Mouse (Mus musculus) Patski (cell line): ENCODE measurements around the gene Cacng4. TPM values are rescaled to one million over a fixed set of nuclear protein-coding genes. Genes with fewer than 3 reads are reported as not detected.

ENCODE experiments used
- ATAC-seq: fragments of 100-300 bp; one replicate; pipeline ENCODE4 v1.8.0; 2021
- CTCF ChIA-PET: fragments of 350-600 bp; sonication (Branson Sonifier 250); formaldehyde crosslinking; loops from one replicate; lab custom pipeline; 2022; ENCODE audit warnings: inconsistent platforms; lab: Charles Lee
- POLR2A ChIA-PET: fragments of 350-600 bp; sonication (Branson Sonifier 250); formaldehyde crosslinking; loops from one replicate; lab custom pipeline; 2022; ENCODE audit warnings: antibody characterized with exemption, inconsistent platforms; lab: Charles Lee
- DNase-seq: peaks from one replicate; pipeline ENCODE4 v3.0.0-alpha.2; 2011; ENCODE audit warnings: low read depth, low spot score
- H3K27me3 ChIP-seq: fragments of 371-371 bp; one replicate; pipeline ENCODE4 v1.5.1; 2021
- CTCF ChIP-seq: fragments of 100-300 bp; IDR thresholded peaks from one replicate; pipeline ENCODE4 v1.5.1; 2021
- in situ Hi-C: fragments of 300-500 bp; cut with MboI; formaldehyde crosslinking; loops from 3 replicates; pipeline ENCODE4 v1.11.1; 2018; ENCODE audit warnings: low pct_unique_long_range_greater_than_20kb, mixed read lengths
- polyA plus RNA-seq: library from polyadenylated mRNA; unstranded; gene quantifications from one replicate; pipeline ENCODE4 v1.2.3, GENCODE M21; 2021

Gene Cacng4
- polyA plus RNA-seq, 1 experiment from 2014 or later: 8.3 TPM

GRCm38 (mm10) chr11:107699967-107700366, 94.4 kb downstream of the Cacng4 start:
- DNase-seq (no peak), ATAC-seq (no peak)
- H3K27me3 ChIP-seq: no peaks in the 10 kb centered on the region
- TF ChIP-seq CTCF: no peak
- CTCF ChIA-PET: no interaction called here
- in situ Hi-C loops: no loop called here
- POLR2A ChIA-PET: no interaction called here

- ATAC-seq (no peak), DNase-seq (no peak)
- TF ChIP-seq CTCF: no peak
- in situ Hi-C loops: no loop called here
- POLR2A ChIA-PET: no interaction called here
- H3K27me3 ChIP-seq: no peaks in the 10 kb centered on the region
- CTCF ChIA-PET: interaction anchor here (1.0 to 1.4 kb wide), 3 partner anchors 8 to 24 kb away, joined by 3 read pairs; no protein-coding TSS in a partner anchor
Observed at GRCm38 (mm10) chr11:107693338-107693737, 101.0 kb downstream of the Cacng4 start.

- ChIA-PET CTCF (interaction anchor here (0.8 to 0.9 kb wide), 2 partner anchors 23 to 48 kb away, joined by 3 read pairs; no protein-coding TSS in a partner anchor), POLR2A (interaction anchor here (1.2 kb wide), 1 partner anchor 15 kb away, joined by 6 read pairs; no protein-coding TSS in a partner anchor)
- no peak for TF ChIP-seq CTCF
- ATAC-seq (no peak), DNase-seq (no peak)
- no peaks in the 10 kb centered on the region for H3K27me3 ChIP-seq
- in situ Hi-C loops: no loop called here
Observed at GRCm38 (mm10) chr11:107691569-107691968, 102.8 kb downstream of the Cacng4 start.

- in situ Hi-C loops: no loop called here
- TF ChIP-seq CTCF: no peak
- no peaks in the 10 kb centered on the region for H3K27me3 ChIP-seq
- POLR2A ChIA-PET: no interaction called here
- no peak for DNase-seq
- ATAC-seq: no peak
- CTCF ChIA-PET: interaction anchor here (1.0 kb wide), 1 partner anchor 10 kb away, joined by 3 read pairs; no protein-coding TSS in a partner anchor
Observed at GRCm38 (mm10) chr11:107688480-107688879, 105.9 kb downstream of the Cacng4 start.

- in situ Hi-C loops: no loop called here
- no peak for DNase-seq
- TF ChIP-seq CTCF: no peak
- POLR2A ChIA-PET: interaction anchor here (0.7 kb wide), 1 partner anchor 15 kb away, joined by 3 read pairs; no protein-coding TSS in a partner anchor
- CTCF ChIA-PET: interaction anchor here (1.8 kb wide), 1 partner anchor 9 kb away, joined by 5 read pairs; no protein-coding TSS in a partner anchor
- ATAC-seq: no peak
- no peaks in the 10 kb centered on the region for H3K27me3 ChIP-seq
Observed at GRCm38 (mm10) chr11:107686290-107686689, 108.1 kb downstream of the Cacng4 start.

- in situ Hi-C loops: no loop called here
- ChIA-PET CTCF (no interaction called here), POLR2A (interaction anchor here (1.6 kb wide), 1 partner anchor 79 kb away, joined by 3 read pairs; no protein-coding TSS in a partner anchor)
- ATAC-seq: no peak
- no peak for TF ChIP-seq CTCF
- DNase-seq: no peak
- H3K27me3 ChIP-seq: no peaks in the 10 kb centered on the region
Observed at GRCm38 (mm10) chr11:107683544-107684465, 110.6 kb downstream of the Cacng4 start.

GRCm38 (mm10) chr11:107682694-107683355, 111.5 kb downstream of the Cacng4 start:
- in situ Hi-C loops: no loop called here
- CTCF ChIA-PET: no interaction called here
- H3K27me3 ChIP-seq: no peaks in the 10 kb centered on the region
- ATAC-seq: no peak
- DNase-seq: no peak
- POLR2A ChIA-PET: interaction anchor here (1.6 kb wide), 1 partner anchor 80 kb away, joined by 3 read pairs; no protein-coding TSS in a partner anchor
- TF ChIP-seq CTCF: no peak

Other genes starting within 250 kb of the Cacng4 start
- gene Helz, start 246.6 kb downstream of the Cacng4 start, polyA plus RNA-seq: 19.6 TPM
- 0.05 TPM for gene Cacng1, start 78.0 kb downstream of the Cacng4 start, polyA plus RNA-seq
- not detected for gene Cacng5, start 120.5 kb upstream of the Cacng4 start, polyA plus RNA-seq